Comparison of ENCODE assay signal across 10 mouse cellular contexts in the genomic region with DNA sequence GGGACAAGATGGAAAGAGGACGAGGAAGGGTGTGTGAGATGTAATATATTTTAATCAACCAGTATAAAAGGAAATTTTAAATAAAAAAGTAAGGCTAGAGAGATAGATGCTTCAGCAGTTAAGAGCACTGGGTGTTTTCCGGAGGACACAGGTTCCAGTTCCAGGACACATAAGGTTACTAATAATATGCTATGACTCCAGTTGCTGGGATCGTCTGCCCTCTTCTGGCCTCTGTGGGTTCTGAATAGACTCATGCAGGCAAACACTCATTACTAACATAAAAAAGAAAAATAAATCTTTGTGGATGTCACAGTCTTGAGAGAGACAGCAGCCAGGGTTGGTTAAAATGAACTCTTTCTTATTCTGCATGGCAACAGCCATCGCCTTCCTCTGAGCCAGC. TPM values are rescaled to one million over a fixed set of nuclear protein-coding genes. Genes with fewer than 3 reads are reported as not detected.
A peak's percentile ranks its signal among the peaks of the same experiment; 100 is the strongest.
DNase-seq lines count a peak whose midpoint lies in the region; ATAC-seq and TF ChIP-seq lines count a peak whose summit lies in the region.
"Had no signal": no experiment of that assay in that cellular context is flagged by ENCODE, and none has a peak within 500 bp of the region (broad histone marks: within the 10 kb centered on the region; RNA-seq: fewer than 3 reads in every experiment).

No protein-coding gene starts in this region.

- no peaks in the 10 kb centered on the region for H3K4me1 ChIP-seq in heart, embryonic 11.5 days (ENCODE audit: control insufficient read depth, insufficient read depth, low read length)
- H3K4me1 ChIP-seq in midbrain, postnatal 0 days (ENCODE audit: insufficient read depth, low read length) = no peaks in the 10 kb centered on the region
- H3K4me1 ChIP-seq in midbrain, embryonic 16.5 days (ENCODE audit: control insufficient read depth, insufficient read depth, low read length) = peaks cover 3% of the 10 kb centered on the region

- H3K36me3 ChIP-seq in heart, embryonic 11.5 days (ENCODE audit: control insufficient read depth, insufficient read depth, low read length) = no peaks in the 10 kb centered on the region
- H3K36me3 ChIP-seq in midbrain, postnatal 0 days (ENCODE audit: insufficient read depth, low read length) = no peaks in the 10 kb centered on the region
- H3K36me3 ChIP-seq in midbrain, embryonic 16.5 days (ENCODE audit: control insufficient read depth, insufficient read depth, low read length) = peaks cover 3% of the 10 kb centered on the region; the same call in 1 of the 2 replicates
- H3K36me3 ChIP-seq in splenic B cell, adult 2 months (ENCODE audit: control insufficient read depth, insufficient read depth, low read length, poor library complexity, severe bottlenecking) = no peaks in the 10 kb centered on the region
- H3K36me3 ChIP-seq: heart, embryonic 15.5 days; limb, embryonic 15.5 days; neural tube, embryonic 15.5 days had no signal

- no peak for ATAC-seq in heart, embryonic 11.5 days (replicated peaks; ENCODE audit: insufficient number of reproducible peaks, low FRiP score, low TSS enrichment)
- no peak for ATAC-seq in midbrain, postnatal 0 days (ENCODE audit: low FRiP score)
- ATAC-seq in midbrain, embryonic 16.5 days = no peak

- peak; percentile 59 for TF ChIP-seq CTCF in midbrain, postnatal 0 days (IDR thresholded peaks at IDR 0.05)

- H3K4me2 ChIP-seq in heart, embryonic 11.5 days = no peak overlapping the region
- H3K4me2 ChIP-seq in midbrain, postnatal 0 days (ENCODE audit: low read depth, low read length, poor library complexity, severe bottlenecking) = no peak overlapping the region
- H3K4me2 ChIP-seq in midbrain, embryonic 16.5 days (ENCODE audit: low read length) = no peak overlapping the region
- H3K4me2 ChIP-seq: heart, embryonic 15.5 days; limb, embryonic 15.5 days; neural tube, embryonic 15.5 days had no signal

- peak; percentile 37 for DNase-seq in heart, postnatal 4 days
- peak; percentile 23 for DNase-seq in midbrain, postnatal 0 days (ENCODE audit: low spot score)
- peak; percentile 10 to 12 for DNase-seq in cerebellum, postnatal 36 days
- DNase-seq in splenic B cell, adult 2 months (ENCODE audit: low read depth, low spot score) = peak; percentile 12
- DNase-seq in Muller cell, postnatal 12 days (ENCODE audit: inconsistent ontology term) = no peak

- H3K4me3 ChIP-seq in heart, embryonic 11.5 days (ENCODE audit: low read depth, low read length) = no peak overlapping the region
- H3K4me3 ChIP-seq in midbrain, postnatal 0 days (ENCODE audit: low read depth, low read length) = no peak overlapping the region
- H3K4me3 ChIP-seq in midbrain, embryonic 16.5 days (ENCODE audit: low read depth, low read length) = no peak overlapping the region
- H3K4me3 ChIP-seq: heart, embryonic 15.5 days; limb, embryonic 15.5 days; neural tube, embryonic 15.5 days had no signal

- H3K9ac ChIP-seq in heart, embryonic 11.5 days (ENCODE audit: low read depth, low read length) = no peak overlapping the region
- no peak overlapping the region for H3K9ac ChIP-seq in midbrain, postnatal 0 days (replicated peaks; ENCODE audit: low read length, poor library complexity, severe bottlenecking)
- no peak overlapping the region for H3K9ac ChIP-seq in midbrain, embryonic 16.5 days (ENCODE audit: low read depth, low read length)
- H3K9ac ChIP-seq: heart, embryonic 15.5 days; limb, embryonic 15.5 days; neural tube, embryonic 15.5 days had no signal

- no peaks in the 10 kb centered on the region for H3K9me3 ChIP-seq in heart, embryonic 11.5 days (replicated peaks; ENCODE audit: control insufficient read depth, low read length)
- no peaks in the 10 kb centered on the region for H3K9me3 ChIP-seq in midbrain, postnatal 0 days (ENCODE audit: low read length)
- H3K9me3 ChIP-seq in midbrain, embryonic 16.5 days (replicated peaks; ENCODE audit: control insufficient read depth, low read length, poor library complexity, severe bottlenecking) = no peaks in the 10 kb centered on the region; the same call in 1 of the 2 replicates
- H3K9me3 ChIP-seq: heart, embryonic 15.5 days; limb, embryonic 15.5 days; neural tube, embryonic 15.5 days had no signal

- 59% methylated on average over 4 of the region's 4 CpGs for WGBS in heart, embryonic 11.5 days (ENCODE audit: insufficient replicate concordance)
- 61% methylated on average over 4 of the region's 4 CpGs for WGBS in midbrain, postnatal 0 days
- WGBS in midbrain, embryonic 16.5 days = 67% methylated on average over 4 of the region's 4 CpGs

- no peak overlapping the region for H3K27ac ChIP-seq in heart, embryonic 11.5 days (ENCODE audit: low read depth, low read length)
- H3K27ac ChIP-seq in midbrain, postnatal 0 days (ENCODE audit: low read depth, low read length) = no peak overlapping the region
- no peak overlapping the region for H3K27ac ChIP-seq in midbrain, embryonic 16.5 days (ENCODE audit: low read length)
- H3K27ac ChIP-seq: heart, embryonic 15.5 days; limb, embryonic 15.5 days; neural tube, embryonic 15.5 days had no signal

- H3K27me3 ChIP-seq in heart, embryonic 11.5 days (ENCODE audit: control insufficient read depth, insufficient read depth, low read length) = no peaks in the 10 kb centered on the region
- H3K27me3 ChIP-seq in midbrain, postnatal 0 days (ENCODE audit: insufficient read depth, low read length) = no peaks in the 10 kb centered on the region
- H3K27me3 ChIP-seq in midbrain, embryonic 16.5 days (ENCODE audit: control insufficient read depth, insufficient read depth, low read depth, low read length) = no peaks in the 10 kb centered on the region
- H3K27me3 ChIP-seq in splenic B cell, adult 2 months (ENCODE audit: control insufficient read depth, insufficient read depth, low read length, poor library complexity, severe bottlenecking) = no peaks in the 10 kb centered on the region
- H3K27me3 ChIP-seq: heart, embryonic 15.5 days; limb, embryonic 15.5 days; neural tube, embryonic 15.5 days had no signal

RNA-seq across cellular contexts. Expression of gene D130040H23Rik, which starts 2.4 kb away (rescaled TPM):
- 1 to 10 TPM; 2.8 to 3.4 TPM for total RNA-seq in heart, postnatal 4 days (2021)
- 1.5 and 5.2 TPM in 2 replicates for polyA plus RNA-seq in heart, embryonic 11.5 days (2014; fragmentation: Nextera tagmentation; extraction: Ambion mirVana)
- 10.5 and 14.7 TPM in 2 replicates for total RNA-seq in midbrain, postnatal 0 days (2014; rRNA removed)
- polyA plus RNA-seq in midbrain, postnatal 0 days (2015; fragmentation: Nextera tagmentation; extraction: Ambion mirVana) = 6.5 and 7.3 TPM in 2 replicates
- 9.3 and 11.3 TPM in 2 replicates for polyA plus RNA-seq in midbrain, embryonic 16.5 days (2015; fragmentation: Nextera tagmentation; extraction: Ambion mirVana)

RNA-seq across cellular contexts. Expression of gene Zfp930, which starts 59.7 kb away (rescaled TPM):
- total RNA-seq in heart, postnatal 4 days (2021) = 10 to 100 TPM; 13.6 to 15.3 TPM
- 17.3 and 19.7 TPM in 2 replicates for polyA plus RNA-seq in heart, embryonic 11.5 days (2014; fragmentation: Nextera tagmentation; extraction: Ambion mirVana)
- total RNA-seq in midbrain, postnatal 0 days (2014; rRNA removed) = 18.1 and 20.5 TPM in 2 replicates
- polyA plus RNA-seq in midbrain, postnatal 0 days (2015; fragmentation: Nextera tagmentation; extraction: Ambion mirVana) = 8.8 and 9.7 TPM in 2 replicates
- polyA plus RNA-seq in midbrain, embryonic 16.5 days (2015; fragmentation: Nextera tagmentation; extraction: Ambion mirVana) = 12.3 and 14.3 TPM in 2 replicates
